Mouse (Mus musculus): ENCODE measurements around the gene Ldhd. TPM values are rescaled to one million over a fixed set of nuclear protein-coding genes. Genes with fewer than 3 reads are reported as not detected.
A peak's percentile ranks its signal among the peaks of the same experiment; 100 is the strongest.

Gene Ldhd
- polyA plus RNA-seq, 1 experiment from 2014 or later, result 0.45 TPM

DNA sequence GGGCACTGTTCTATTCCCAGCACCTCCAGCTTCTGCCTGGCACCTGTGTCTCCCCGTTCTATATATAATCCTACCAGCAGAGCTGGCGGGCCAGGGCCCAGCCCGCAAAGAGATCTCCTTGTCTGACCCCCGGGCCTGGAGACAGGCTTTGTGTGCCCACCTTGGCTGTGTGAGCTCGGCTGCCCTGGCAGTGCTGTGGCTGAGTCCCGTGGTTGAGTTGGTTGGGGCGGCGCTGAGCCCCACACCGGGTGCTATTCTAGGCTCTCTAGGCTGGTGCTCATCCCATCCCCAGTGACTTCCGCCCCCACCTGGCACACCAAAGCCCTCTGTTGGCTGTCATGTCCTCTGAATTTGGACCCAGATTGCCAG is 5.3 kb downstream of the Ldhd start:
- no peak overlapping the region for H3K9ac ChIP-seq (replicated peaks; ENCODE audit: low read length)
- H3K36me3 ChIP-seq (ENCODE audit: control insufficient read depth, insufficient read depth, low read length), result peaks cover 44% of the 10 kb centered on the region
- no peak overlapping the region for H3K27ac ChIP-seq (replicated peaks; ENCODE audit: low read depth, low read length)
- WGBS, result 96% methylated on average over 10 of the region's 10 CpGs
- no peak overlapping the region for H3K4me3 ChIP-seq (replicated peaks; ENCODE audit: low read depth, low read length)
- H3K4me2 ChIP-seq (ENCODE audit: low read length), result no peak overlapping the region
- ATAC-seq (ENCODE audit: low FRiP score, low TSS enrichment), result no peak; the same call in 1 of the 2 replicates
- no peaks in the 10 kb centered on the region for H3K4me1 ChIP-seq (ENCODE audit: control insufficient read depth, insufficient read depth, low read length)
- no peaks in the 10 kb centered on the region for H3K9me3 ChIP-seq (ENCODE audit: control insufficient read depth, low read length)
- no peaks in the 10 kb centered on the region for H3K27me3 ChIP-seq (ENCODE audit: control insufficient read depth, insufficient read depth, low read length)
- no peak for DNase-seq

DNA sequence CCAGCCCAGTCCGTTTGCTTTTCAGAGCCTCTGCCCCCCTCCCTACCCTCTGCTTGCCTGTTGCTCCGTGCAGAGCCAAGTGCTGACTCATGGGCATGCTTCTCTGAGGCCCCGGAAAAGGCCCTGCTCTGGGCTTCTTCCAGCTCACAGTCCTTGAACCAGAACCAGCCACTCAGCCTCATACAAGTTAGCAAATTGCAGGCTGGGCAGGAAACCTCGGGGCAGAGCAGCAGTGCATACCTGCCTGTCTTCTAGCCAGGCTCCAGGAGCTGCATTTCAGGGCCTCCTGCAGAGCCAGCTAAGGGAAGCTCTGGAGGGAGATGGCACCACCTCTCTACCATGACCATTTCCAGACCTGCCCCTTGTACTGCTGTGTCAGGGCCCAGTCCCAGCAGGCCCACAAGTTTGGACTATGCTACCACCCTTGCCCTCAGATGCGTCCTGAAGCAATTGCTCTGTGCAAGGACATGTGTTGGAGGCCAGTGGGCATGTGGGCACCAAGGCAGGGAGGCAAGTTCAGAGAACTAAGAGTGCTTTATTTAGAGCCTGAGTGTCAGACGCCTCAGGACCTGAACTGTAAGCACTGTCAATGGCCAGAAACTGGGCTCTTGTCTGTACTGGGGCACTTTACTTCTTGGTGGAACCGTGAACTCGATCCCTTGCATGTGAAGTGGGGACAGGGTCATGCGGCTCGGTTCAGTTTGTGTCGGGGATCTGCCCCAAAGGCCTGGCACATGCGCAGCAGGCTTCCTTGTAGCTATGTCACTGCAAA is 5.9 kb downstream of the Ldhd start:
- no peak overlapping the region for H3K4me3 ChIP-seq (replicated peaks; ENCODE audit: low read depth, low read length)
- H3K9ac ChIP-seq (replicated peaks; ENCODE audit: low read length), result no peak overlapping the region
- no peak overlapping the region for H3K4me2 ChIP-seq (ENCODE audit: low read length)
- H3K27ac ChIP-seq (replicated peaks; ENCODE audit: low read depth, low read length), result no peak overlapping the region
- WGBS, result 85% methylated on average over 12 of the region's 12 CpGs
- H3K36me3 ChIP-seq (ENCODE audit: control insufficient read depth, insufficient read depth, low read length), result peaks cover 48% of the 10 kb centered on the region
- H3K4me1 ChIP-seq (ENCODE audit: control insufficient read depth, insufficient read depth, low read length), result no peaks in the 10 kb centered on the region
- no peaks in the 10 kb centered on the region for H3K9me3 ChIP-seq (ENCODE audit: control insufficient read depth, low read length)
- ATAC-seq (ENCODE audit: low FRiP score, low TSS enrichment) (no peak), DNase-seq (no peak)
- H3K27me3 ChIP-seq (ENCODE audit: control insufficient read depth, insufficient read depth, low read length), result no peaks in the 10 kb centered on the region

DNA sequence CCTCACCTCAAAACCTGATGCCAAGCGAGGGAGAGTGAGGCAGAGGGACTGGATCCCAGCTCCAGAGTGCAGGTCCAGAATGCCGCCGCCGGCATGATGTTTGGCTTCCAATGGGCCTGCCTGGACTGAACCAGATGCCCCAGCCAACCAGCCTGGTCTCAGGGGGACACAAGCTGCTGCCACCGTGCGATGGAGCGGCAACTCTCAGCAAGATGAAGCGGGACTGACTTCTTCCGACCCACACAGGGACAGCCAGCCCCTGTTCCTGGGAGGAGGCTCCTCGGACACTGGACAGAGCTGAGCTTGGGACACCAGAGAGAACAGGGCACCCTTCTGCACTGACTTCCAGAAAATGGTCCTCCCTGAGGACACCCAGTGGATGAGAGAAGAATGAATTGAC is 7.6 kb downstream of the Ldhd start:
- H3K27me3 ChIP-seq (ENCODE audit: control insufficient read depth, insufficient read depth, low read length), result no peaks in the 10 kb centered on the region
- no peak overlapping the region for H3K4me2 ChIP-seq (ENCODE audit: low read length)
- H3K4me1 ChIP-seq (ENCODE audit: control insufficient read depth, insufficient read depth, low read length), result no peaks in the 10 kb centered on the region
- H3K4me3 ChIP-seq (replicated peaks; ENCODE audit: low read depth, low read length), result no peak overlapping the region
- 0 out of 2 replicates have a peak overlapping the region, but pooled peaks have one; percentile 20 for H3K27ac ChIP-seq (replicated peaks; ENCODE audit: low read depth, low read length)
- DNase-seq (no peak), ATAC-seq (ENCODE audit: low FRiP score, low TSS enrichment) (no peak)
- WGBS, result 51% methylated on average over 10 of the region's 10 CpGs
- H3K36me3 ChIP-seq (ENCODE audit: control insufficient read depth, insufficient read depth, low read length), result peaks cover 45% of the 10 kb centered on the region
- H3K9ac ChIP-seq (replicated peaks; ENCODE audit: low read length), result no peak overlapping the region
- H3K9me3 ChIP-seq (ENCODE audit: control insufficient read depth, low read length), result no peaks in the 10 kb centered on the region

DNA sequence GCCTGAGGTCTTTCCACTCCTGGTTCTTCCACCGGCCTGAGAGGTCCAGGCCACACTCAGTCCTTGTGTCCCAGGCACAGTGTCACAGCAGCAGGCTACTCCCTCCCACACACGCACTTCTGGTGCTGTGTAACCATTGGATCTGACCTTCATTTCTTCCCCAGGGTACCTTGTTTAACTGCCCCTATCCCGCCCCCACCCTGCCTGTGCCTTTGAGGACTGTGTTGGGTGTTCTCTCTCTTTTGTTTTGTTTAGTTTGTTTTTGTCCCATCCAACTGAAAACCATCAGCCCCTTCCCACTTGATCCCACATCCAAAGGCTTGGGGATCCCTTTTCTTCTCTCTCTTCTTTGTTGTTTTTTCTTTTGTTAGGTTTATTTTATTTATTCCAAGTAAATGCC is 8.1 kb downstream of the Ldhd start:
- Histone ChIP-seq H3K9ac (replicated peaks; ENCODE audit: low read length) (no peak overlapping the region), H3K27ac (replicated peaks; ENCODE audit: low read depth, low read length) (0 out of 2 replicates have a peak overlapping the region, but pooled peaks have one; percentile 26), H3K9me3 (ENCODE audit: control insufficient read depth, low read length) (no peaks in the 10 kb centered on the region), H3K4me3 (replicated peaks; ENCODE audit: low read depth, low read length) (no peak overlapping the region), H3K27me3 (ENCODE audit: control insufficient read depth, insufficient read depth, low read length) (no peaks in the 10 kb centered on the region), H3K4me2 (ENCODE audit: low read length) (no peak overlapping the region), H3K36me3 (ENCODE audit: control insufficient read depth, insufficient read depth, low read length) (peaks cover 43% of the 10 kb centered on the region), H3K4me1 (ENCODE audit: control insufficient read depth, insufficient read depth, low read length) (no peaks in the 10 kb centered on the region)
- ATAC-seq (ENCODE audit: low FRiP score, low TSS enrichment) (no peak), DNase-seq (no peak)
- 61% methylated on average over 3 of the region's 3 CpGs for WGBS

DNA sequence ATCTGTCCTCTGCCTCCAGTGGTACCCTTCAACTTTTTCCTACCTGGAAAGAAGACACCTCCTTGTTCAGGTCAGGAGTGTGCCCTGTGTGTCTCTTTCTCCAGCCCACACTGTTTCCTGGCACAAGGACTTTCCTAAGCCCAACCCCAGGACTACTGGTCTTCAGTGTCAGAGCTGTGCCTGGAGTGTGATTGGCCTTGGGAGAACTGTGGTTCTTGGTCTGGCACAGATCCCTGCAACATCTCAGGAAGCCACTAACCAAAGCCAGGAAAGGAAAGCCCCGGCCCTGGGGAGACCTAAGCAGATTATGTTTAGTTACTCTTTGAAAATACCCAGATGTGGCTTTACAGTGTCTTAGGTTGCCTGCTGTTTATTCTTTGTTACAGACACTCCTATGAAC is 10.2 kb downstream of the Ldhd start:
- H3K27me3 ChIP-seq (ENCODE audit: control insufficient read depth, insufficient read depth, low read length), result no peaks in the 10 kb centered on the region
- 0 out of 2 replicates have a peak, but pooled peaks cover 6% of the 10 kb centered on the region for H3K4me1 ChIP-seq (ENCODE audit: control insufficient read depth, insufficient read depth, low read length)
- no peak overlapping the region for H3K4me2 ChIP-seq (ENCODE audit: low read length)
- DNase-seq (no peak), ATAC-seq (ENCODE audit: low FRiP score, low TSS enrichment) (no peak)
- H3K27ac ChIP-seq (replicated peaks; ENCODE audit: low read depth, low read length), result no peak overlapping the region
- no peaks in the 10 kb centered on the region for H3K9me3 ChIP-seq (ENCODE audit: control insufficient read depth, low read length)
- H3K4me3 ChIP-seq (replicated peaks; ENCODE audit: low read depth, low read length), result no peak overlapping the region
- 68% methylated on average over 1 of the region's 1 CpGs for WGBS
- peaks cover 43% of the 10 kb centered on the region for H3K36me3 ChIP-seq (ENCODE audit: control insufficient read depth, insufficient read depth, low read length)
- H3K9ac ChIP-seq (replicated peaks; ENCODE audit: low read length), result no peak overlapping the region

DNA sequence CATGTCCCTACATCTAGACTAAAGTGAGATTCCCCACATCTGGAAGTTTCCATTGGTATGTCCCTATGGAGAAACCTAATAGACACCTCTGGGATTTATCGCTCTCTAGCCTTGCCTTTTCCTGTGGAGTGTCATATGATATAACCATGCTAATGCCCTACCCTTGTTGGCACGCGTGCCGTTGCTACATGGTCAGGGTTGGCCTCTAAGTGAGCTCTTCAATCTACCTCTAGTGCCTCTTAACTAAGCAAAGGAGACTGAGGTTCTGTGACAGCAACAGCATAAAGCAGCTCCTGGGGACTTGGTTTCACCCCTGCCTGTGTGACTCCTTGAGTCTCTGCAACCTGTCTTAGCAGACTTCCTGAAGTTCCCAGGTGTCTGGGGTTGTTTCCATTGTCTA is 11.9 kb downstream of the Ldhd start:
- DNase-seq (no peak), ATAC-seq (ENCODE audit: low FRiP score, low TSS enrichment) (no peak)
- H3K27ac ChIP-seq (replicated peaks; ENCODE audit: low read depth, low read length), result no peak overlapping the region
- H3K27me3 ChIP-seq (ENCODE audit: control insufficient read depth, insufficient read depth, low read length), result no peaks in the 10 kb centered on the region
- H3K9me3 ChIP-seq (ENCODE audit: control insufficient read depth, low read length), result no peaks in the 10 kb centered on the region
- no peak overlapping the region for H3K4me3 ChIP-seq (replicated peaks; ENCODE audit: low read depth, low read length)
- H3K9ac ChIP-seq (replicated peaks; ENCODE audit: low read length), result no peak overlapping the region
- WGBS, result 94% methylated on average over 4 of the region's 4 CpGs
- 0 out of 2 replicates have a peak, but pooled peaks cover 6% of the 10 kb centered on the region for H3K4me1 ChIP-seq (ENCODE audit: control insufficient read depth, insufficient read depth, low read length)
- H3K36me3 ChIP-seq (ENCODE audit: control insufficient read depth, insufficient read depth, low read length), result peaks cover 35% of the 10 kb centered on the region
- no peak overlapping the region for H3K4me2 ChIP-seq (ENCODE audit: low read length)

DNA sequence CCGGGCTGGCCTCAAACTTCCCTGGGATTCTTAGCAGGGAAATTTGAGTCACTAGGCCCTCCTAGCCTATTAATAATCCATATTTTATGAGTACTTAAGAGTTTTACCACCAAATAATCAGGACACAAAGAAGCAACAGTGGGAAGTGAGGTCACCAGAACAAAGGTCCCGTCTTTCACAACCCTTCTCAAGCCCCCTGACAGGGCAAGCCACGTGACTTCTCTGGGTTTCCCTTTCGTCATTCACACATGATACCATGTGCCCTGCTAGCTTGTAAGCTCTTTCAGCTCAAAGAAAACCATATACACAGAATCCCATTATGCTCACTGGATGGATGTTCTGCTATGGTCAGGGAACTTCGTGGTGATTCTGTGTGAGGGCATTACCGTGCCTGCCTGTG is 12.4 kb downstream of the Ldhd start:
- no peak overlapping the region for H3K4me3 ChIP-seq (replicated peaks; ENCODE audit: low read depth, low read length)
- no peak overlapping the region for H3K4me2 ChIP-seq (ENCODE audit: low read length)
- DNase-seq (no peak), ATAC-seq (ENCODE audit: low FRiP score, low TSS enrichment) (no peak)
- H3K9me3 ChIP-seq (ENCODE audit: control insufficient read depth, low read length), result no peaks in the 10 kb centered on the region
- no peaks in the 10 kb centered on the region for H3K27me3 ChIP-seq (ENCODE audit: control insufficient read depth, insufficient read depth, low read length)
- H3K27ac ChIP-seq (replicated peaks; ENCODE audit: low read depth, low read length), result no peak overlapping the region
- H3K4me1 ChIP-seq (ENCODE audit: control insufficient read depth, insufficient read depth, low read length), result 0 out of 2 replicates have a peak, but pooled peaks cover 6% of the 10 kb centered on the region
- no peak overlapping the region for H3K9ac ChIP-seq (replicated peaks; ENCODE audit: low read length)
- H3K36me3 ChIP-seq (ENCODE audit: control insufficient read depth, insufficient read depth, low read length), result peaks cover 30% of the 10 kb centered on the region
- WGBS, result 57% methylated on average over 6 of the region's 6 CpGs

DNA sequence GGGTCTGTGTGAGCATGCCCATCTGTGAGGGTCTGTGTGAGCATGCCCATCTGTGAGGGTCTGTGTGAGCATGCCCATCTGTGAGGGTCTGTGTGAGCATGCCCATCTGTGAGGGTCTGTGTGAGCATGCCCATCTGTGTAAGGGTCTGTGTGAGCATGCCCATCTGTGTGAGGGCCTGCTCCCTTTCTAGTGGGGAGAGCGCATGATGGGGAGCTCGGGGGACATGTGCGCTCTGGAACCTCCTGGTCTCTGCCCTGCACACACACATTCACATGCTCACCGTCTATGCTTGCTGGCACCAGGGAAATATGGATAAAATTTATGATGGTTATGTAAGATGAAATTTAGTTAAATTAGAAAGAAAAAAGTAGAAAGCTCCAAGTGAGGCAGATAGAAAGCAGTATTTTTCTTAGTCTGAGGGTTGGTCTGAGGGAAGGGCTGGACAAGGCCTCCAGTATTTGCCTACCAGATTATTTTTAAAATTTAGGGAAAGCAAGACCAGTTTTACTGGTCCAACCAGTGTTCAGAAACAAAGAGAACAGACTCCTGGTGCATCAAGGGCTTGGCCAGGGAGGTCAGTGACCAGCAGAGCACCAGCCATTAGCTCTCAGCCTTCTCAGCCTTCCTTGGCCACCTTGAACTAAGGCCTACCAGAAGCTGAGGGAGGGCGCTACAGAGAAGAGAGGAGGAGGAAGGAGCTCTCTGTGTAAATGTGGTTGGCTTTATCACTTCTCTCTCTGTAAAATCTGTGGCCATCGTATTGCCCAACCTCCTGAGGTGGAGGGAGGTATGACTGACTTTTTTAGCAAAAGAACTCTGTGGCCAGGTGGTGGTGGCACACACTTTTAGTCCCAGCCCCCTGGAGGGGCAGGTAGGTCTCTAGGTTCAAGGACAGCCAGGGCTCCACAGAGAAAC is 15.1 kb downstream of the Ldhd start:
- no peaks in the 10 kb centered on the region for H3K27me3 ChIP-seq (ENCODE audit: control insufficient read depth, insufficient read depth, low read length)
- H3K36me3 ChIP-seq (ENCODE audit: control insufficient read depth, insufficient read depth, low read length), result peaks cover 20% of the 10 kb centered on the region
- H3K9ac ChIP-seq (replicated peaks; ENCODE audit: low read length), result no peak overlapping the region
- no peak overlapping the region for H3K4me3 ChIP-seq (replicated peaks; ENCODE audit: low read depth, low read length)
- 91% methylated on average over 6 of the region's 6 CpGs for WGBS
- no peaks in the 10 kb centered on the region for H3K9me3 ChIP-seq (ENCODE audit: control insufficient read depth, low read length)
- H3K4me1 ChIP-seq (ENCODE audit: control insufficient read depth, insufficient read depth, low read length), result 0 out of 2 replicates have a peak, but pooled peaks cover 6% of the 10 kb centered on the region
- no peak overlapping the region for H3K27ac ChIP-seq (replicated peaks; ENCODE audit: low read depth, low read length)
- DNase-seq (no peak), ATAC-seq (ENCODE audit: low FRiP score, low TSS enrichment) (no peak)
- H3K4me2 ChIP-seq (ENCODE audit: low read length), result no peak overlapping the region
